Mouse (Mus musculus) frontal cortex, adult 2 months (tissue): ENCODE results near the gene Thoc3. TPM values are rescaled to one million over a fixed set of nuclear protein-coding genes. Genes with fewer than 3 reads are reported as not detected.

Experiments used
- polyA plus RNA-seq: library from polyadenylated mRNA; depleted of rRNA; stranded (reverse); fragments of >200 nt; gene quantifications from 2 replicates; pipeline ENCODE4 v1.2.3, GENCODE M21; 2012; rRNA removed

The Thoc3 gene
- polyA plus RNA-seq, 1 experiment, result 25.0 TPM

Other genes with a start within 250 kb of the Thoc3 start
- 389 and 416 TPM in 2 replicates for gene Cplx2, start 97.5 kb downstream of the Thoc3 start, polyA plus RNA-seq
- gene Simc1, start 34.9 kb upstream of the Thoc3 start, polyA plus RNA-seq, result 17.1 and 18.6 TPM in 2 replicates
- 165 and 175 TPM in 2 replicates for gene 4833439L19Rik, start 96.6 kb upstream of the Thoc3 start, polyA plus RNA-seq
- 13.5 and 20.6 TPM in 2 replicates for gene Arl10, start 106.2 kb upstream of the Thoc3 start, polyA plus RNA-seq
- 24.5 and 29.3 TPM in 2 replicates for gene Nop16, start 121.2 kb upstream of the Thoc3 start, polyA plus RNA-seq
- 233 and 327 TPM in 2 replicates for gene Higd2a, start 121.4 kb upstream of the Thoc3 start, polyA plus RNA-seq
- gene Cltb, start 142.5 kb upstream of the Thoc3 start, polyA plus RNA-seq, result 306 and 339 TPM in 2 replicates
- gene Faf2, start 152.9 kb upstream of the Thoc3 start, polyA plus RNA-seq, result 35.0 and 39.6 TPM in 2 replicates
- gene Rnf44, start 225.1 kb upstream of the Thoc3 start, polyA plus RNA-seq, result 133 and 142 TPM in 2 replicates
- gene Cdhr2, start 232.6 kb upstream of the Thoc3 start, polyA plus RNA-seq, result 0.15 and 0.22 TPM in 2 replicates